Mouse (Mus musculus) kidney, embryonic 16.5 days (tissue): ENCODE results near the gene Syncrip. TPM values are rescaled to one million over a fixed set of nuclear protein-coding genes. Genes with fewer than 3 reads are reported as not detected.
"Not testable (repeated sequence)": the region's sequence is repeated elsewhere in the genome, so short reads cannot be mapped to it uniquely, and the experiment has no call there.

Experiments used
- ATAC-seq: fragments of 200-750 bp; cut with Nextera tagmentation; 2 replicates; pipeline ENCODE4 v1.8.0; 2017; ENCODE audit warnings: moderate TSS enrichment; ENCODE audit not compliant: low FRiP score, low TSS enrichment
- H3K27ac ChIP-seq: fragments of 300-500 bp; sonication (generic); 2 replicates; pipeline ENCODE4 v1.5.1; 2014; ENCODE audit warnings: low read length
- H3K27me3 ChIP-seq: fragments of 300-500 bp; sonication (generic); 2 replicates; pipeline ENCODE4 v1.6.1; 2014; ENCODE audit warnings: low read length, control low read depth, mixed read lengths; ENCODE audit not compliant: insufficient read depth
- H3K36me3 ChIP-seq: fragments of 300-500 bp; sonication (generic); 2 replicates; pipeline ENCODE4 v1.6.1; 2014; ENCODE audit warnings: low read length, control low read depth, mixed read lengths; ENCODE audit not compliant: insufficient read depth
- H3K4me1 ChIP-seq: fragments of 300-500 bp; sonication (generic); 2 replicates; pipeline ENCODE4 v1.6.1; 2014; ENCODE audit warnings: low read length, control low read depth, mixed read lengths; ENCODE audit not compliant: insufficient read depth
- H3K4me2 ChIP-seq: fragments of 300-500 bp; sonication (generic); replicated peaks from 2 replicates; pipeline ENCODE4 v1.6.1; 2014; ENCODE audit warnings: low read depth, low read length
- H3K4me3 ChIP-seq: fragments of 300-500 bp; sonication (generic); 2 replicates; pipeline ENCODE4 v1.5.1; 2014; ENCODE audit warnings: mild to moderate bottlenecking, low read length
- H3K9ac ChIP-seq: fragments of 300-500 bp; sonication (generic); replicated peaks from 2 replicates; pipeline ENCODE4 v1.6.1; 2014; ENCODE audit warnings: low read length
- H3K9me3 ChIP-seq: fragments of 300-500 bp; sonication (generic); 2 replicates; pipeline ENCODE4 v1.6.1; 2016; ENCODE audit warnings: low read length, control low read depth
- WGBS: fragments of 180-500 bp; shearing (Covaris S2); extraction: QIAGEN DNeasy Blood & Tissue Kit; methylation state at CpG from one replicate; pipeline ENCODE4 v1.1.7; 2014; 5-methylcytosine and 5-hydroxymethylcytosine counted together
- polyA plus RNA-seq: library from polyadenylated mRNA; unstranded; fragments of >200 nt; fragmentation: Nextera tagmentation; extraction: Ambion mirVana; gene quantifications from 2 replicates; pipeline ENCODE4 v1.2.1, GENCODE M21; 2015

Syncrip gene
- polyA plus RNA-seq, 1 experiment from 2014 or later = 91.9 TPM

DNA sequence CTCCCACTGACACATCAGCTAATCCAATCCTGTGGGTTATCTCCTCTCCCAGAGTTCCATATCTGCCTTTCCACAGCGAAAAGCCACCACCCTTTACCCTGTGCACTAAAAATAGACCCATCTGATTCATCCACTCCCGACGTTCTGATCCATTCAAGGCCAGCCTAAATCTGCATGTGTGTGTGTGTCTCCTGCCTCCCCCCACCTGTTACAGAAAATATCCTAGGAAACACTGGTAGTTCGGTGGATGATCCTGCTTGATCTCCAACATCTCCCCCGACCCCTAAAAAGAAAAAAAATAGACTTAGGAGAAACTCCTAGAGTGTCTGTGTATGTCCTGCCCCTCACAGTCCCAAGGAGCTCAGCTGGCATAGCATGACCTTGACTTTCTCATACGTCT is 2.2 kb upstream of the Syncrip start:
- H3K9ac ChIP-seq = no peak overlapping the region
- no peak overlapping the region for H3K4me3 ChIP-seq
- H3K27me3 ChIP-seq = no peaks in the 10 kb centered on the region
- no peak overlapping the region for H3K4me2 ChIP-seq
- ATAC-seq = no peak
- H3K9me3 ChIP-seq = no peaks in the 10 kb centered on the region
- 56% methylated on average over 6 of the region's 6 CpGs for WGBS
- H3K4me1 ChIP-seq = peaks cover 15% of the 10 kb centered on the region
- H3K27ac ChIP-seq = no peak overlapping the region
- no peaks in the 10 kb centered on the region for H3K36me3 ChIP-seq

DNA sequence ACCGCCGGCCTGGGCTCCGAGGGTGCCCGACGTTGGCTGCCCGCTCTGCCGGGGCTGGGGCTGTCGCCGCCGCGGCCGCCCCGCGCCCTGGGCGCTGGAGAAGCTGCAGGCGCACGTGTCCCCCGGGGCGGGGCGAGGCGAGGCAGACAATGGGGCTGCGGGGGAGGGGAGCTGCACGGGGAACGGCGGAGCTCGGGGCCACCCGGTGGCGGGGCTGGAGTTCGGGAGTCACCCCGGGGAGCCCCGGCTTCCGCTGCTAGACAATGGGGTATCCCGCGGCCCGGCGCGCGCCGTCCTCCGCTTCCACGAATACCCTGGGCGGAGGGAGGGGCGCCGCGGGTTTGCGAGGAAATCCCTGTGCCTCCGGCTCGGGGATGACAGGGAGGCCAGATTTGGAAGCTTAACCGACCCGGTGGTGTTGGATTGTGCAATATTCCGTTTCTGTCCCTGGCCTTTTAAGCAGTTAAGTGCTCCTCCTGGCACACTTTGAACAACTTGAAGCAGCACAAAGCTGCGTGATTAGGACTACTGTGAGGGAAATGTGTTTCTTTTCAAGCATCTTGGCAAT is 539 bp upstream of the Syncrip start:
- H3K4me2 ChIP-seq = peak overlapping the region; percentile 65
- peak overlapping the region; percentile 89 for H3K9ac ChIP-seq
- H3K36me3 ChIP-seq = no peaks in the 10 kb centered on the region
- peaks cover 15% of the 10 kb centered on the region for H3K4me1 ChIP-seq
- no peaks in the 10 kb centered on the region for H3K9me3 ChIP-seq
- H3K4me3 ChIP-seq = peak overlapping the region; percentile 84
- no peak for ATAC-seq
- under 1% methylated on average over 26 of the region's 52 CpGs for WGBS
- H3K27ac ChIP-seq = peak overlapping the region; percentile 99
- no peaks in the 10 kb centered on the region for H3K27me3 ChIP-seq

DNA sequence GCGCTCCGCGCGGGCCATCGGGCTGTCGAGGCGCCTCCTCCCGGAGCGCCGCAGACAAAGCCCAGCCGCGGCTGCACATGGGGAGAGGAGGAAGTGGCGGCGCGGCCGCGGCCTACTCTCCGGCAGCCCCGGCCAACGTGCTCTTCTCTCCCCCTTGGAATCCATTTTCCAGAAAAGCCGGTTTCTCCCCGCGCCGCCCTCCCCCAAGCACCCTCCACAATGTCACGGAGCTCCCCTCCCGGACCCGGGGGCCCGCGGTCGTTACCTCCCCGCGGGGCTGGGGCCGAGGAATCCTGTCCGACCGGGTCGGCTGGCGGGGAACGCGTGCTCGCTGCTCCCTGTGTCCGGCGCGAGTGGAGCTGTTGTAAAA is 598 bp downstream of the Syncrip start:
- no peaks in the 10 kb centered on the region for H3K27me3 ChIP-seq
- H3K4me3 ChIP-seq = peak overlapping the region; percentile 84
- no peaks in the 10 kb centered on the region for H3K9me3 ChIP-seq
- peak overlapping the region; percentile 99 for H3K27ac ChIP-seq
- peak overlapping the region; percentile 99 for H3K9ac ChIP-seq
- ATAC-seq = no peak
- under 1% methylated on average over 33 of the region's 43 CpGs for WGBS
- H3K4me1 ChIP-seq = peaks cover 18% of the 10 kb centered on the region
- H3K4me2 ChIP-seq = peak overlapping the region; percentile 60
- H3K36me3 ChIP-seq = peaks cover 6% of the 10 kb centered on the region; the same call in 1 of the 2 replicates

DNA sequence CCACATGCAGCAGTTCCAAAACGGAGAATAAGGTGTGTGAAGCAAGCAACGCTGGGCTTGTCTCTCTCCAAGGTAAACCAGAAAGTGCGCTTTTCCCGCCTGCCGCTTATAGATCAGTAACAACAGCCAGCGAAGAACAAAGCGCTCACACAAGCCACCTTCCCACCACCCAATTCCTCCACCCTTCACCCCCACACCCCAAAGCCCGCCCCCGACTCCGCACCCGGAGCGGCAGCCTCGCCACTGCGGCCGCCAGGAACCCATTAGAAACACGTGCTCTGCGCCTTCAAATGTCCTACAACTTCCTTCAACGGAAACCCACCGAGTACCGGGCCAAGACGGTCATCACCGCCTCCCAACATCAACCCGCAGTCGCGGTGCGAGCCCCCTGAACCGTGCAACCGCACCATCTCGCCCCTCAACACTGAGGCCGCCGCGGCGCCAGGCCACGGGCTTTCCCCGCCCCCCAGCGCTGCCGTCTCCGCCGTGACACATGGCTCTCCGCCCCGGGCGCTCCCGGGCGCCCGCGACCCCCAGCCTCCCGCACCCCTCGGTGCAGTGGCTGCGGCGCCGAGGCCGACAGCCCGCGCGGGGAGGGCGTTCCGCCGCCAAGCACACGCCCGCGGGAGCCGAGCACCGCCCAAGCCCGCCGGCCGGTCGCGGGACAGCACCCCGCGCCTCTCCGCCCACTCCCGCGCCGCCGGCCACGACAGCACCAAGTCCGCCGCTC is 1.1 kb downstream of the Syncrip start:
- peaks cover 18% of the 10 kb centered on the region for H3K4me1 ChIP-seq
- peak; percentile 9 for ATAC-seq
- H3K36me3 ChIP-seq = peaks cover 7% of the 10 kb centered on the region
- no peaks in the 10 kb centered on the region for H3K9me3 ChIP-seq
- H3K27ac ChIP-seq = peak overlapping the region; percentile 99
- peak overlapping the region; percentile 60 for H3K4me2 ChIP-seq
- H3K9ac ChIP-seq = peak overlapping the region; percentile 99
- H3K4me3 ChIP-seq = peak overlapping the region; percentile 84
- H3K27me3 ChIP-seq = no peaks in the 10 kb centered on the region
- WGBS = under 1% methylated on average over 69 of the region's 78 CpGs

- Histone ChIP-seq H3K36me3 (peaks cover 16% of the 10 kb centered on the region), H3K27ac (no peak overlapping the region), H3K4me1 (peaks cover 18% of the 10 kb centered on the region), H3K9me3 (no peaks in the 10 kb centered on the region), H3K27me3 (no peaks in the 10 kb centered on the region), H3K4me3 (peak overlapping the region; percentile 84), H3K9ac (peak overlapping the region; percentile 99; the same call in 1 of the 2 replicates), H3K4me2 (peak overlapping the region; percentile 60)
- ATAC-seq = no peak
- WGBS = 2% methylated on average over 1 of the region's 1 CpGs
Measured at GRCm38 (mm10) chr9:88480120-88480519, 2.3 kb downstream of the Syncrip start.

DNA sequence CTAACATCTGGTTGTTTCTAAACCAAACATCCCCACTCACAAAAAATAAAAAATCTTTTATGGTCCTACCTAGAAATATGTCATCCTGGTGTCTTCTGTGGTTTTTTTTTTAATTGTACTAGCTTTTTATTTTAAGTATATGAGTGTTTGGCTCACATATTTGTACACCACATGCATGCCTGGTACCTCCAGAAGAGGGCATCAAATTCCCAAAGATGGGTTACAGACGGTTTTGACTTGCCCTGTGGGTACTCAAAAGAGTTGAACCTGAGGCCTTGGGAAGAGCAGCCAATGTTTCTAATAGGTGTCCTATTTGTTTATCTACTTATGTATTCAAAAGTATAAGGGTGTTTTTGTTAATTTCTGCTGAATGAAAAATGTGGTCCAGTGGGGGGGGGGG is 6.2 kb downstream of the Syncrip start:
- H3K9me3 ChIP-seq = no peaks in the 10 kb centered on the region
- H3K4me1 ChIP-seq = peaks cover 12% of the 10 kb centered on the region
- no peak overlapping the region for H3K27ac ChIP-seq
- no peak overlapping the region for H3K9ac ChIP-seq
- H3K27me3 ChIP-seq = no peaks in the 10 kb centered on the region
- no peak overlapping the region for H3K4me3 ChIP-seq
- ATAC-seq = no peak
- WGBS = 37% methylated on average over 1 of the region's 1 CpGs
- no peak overlapping the region for H3K4me2 ChIP-seq
- peaks cover 36% of the 10 kb centered on the region for H3K36me3 ChIP-seq

DNA sequence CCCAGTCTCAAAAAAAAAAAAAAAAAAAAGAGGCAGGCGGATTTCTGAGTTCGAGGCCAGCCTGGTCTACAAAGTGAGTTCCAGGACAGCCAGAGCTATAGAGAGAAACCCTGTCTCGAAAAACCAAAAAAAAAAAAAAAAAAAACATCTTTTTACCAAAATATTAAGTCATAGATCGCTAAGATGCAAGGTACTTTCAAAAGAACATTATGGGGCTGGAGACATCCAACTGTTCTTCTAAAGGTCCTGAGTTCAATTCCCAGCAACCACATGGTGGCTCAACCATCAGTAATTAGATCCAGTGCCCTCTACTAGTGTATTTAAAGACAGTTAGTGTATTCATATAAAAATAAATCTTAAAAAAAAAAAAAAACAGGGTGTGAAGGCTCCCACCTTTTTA is 21.4 kb downstream of the Syncrip start:
- not testable (repeated sequence) for H3K4me3 ChIP-seq, H3K4me1 ChIP-seq, H3K27me3 ChIP-seq, H3K4me2 ChIP-seq, H3K9ac ChIP-seq, ATAC-seq, H3K9me3 ChIP-seq, H3K27ac ChIP-seq
- WGBS = 93% methylated on average over 2 of the region's 4 CpGs
- H3K36me3 ChIP-seq = peaks cover 33% of the 10 kb centered on the region

- no peak for ATAC-seq
- Histone ChIP-seq H3K4me2 (0 out of 2 replicates have a peak overlapping the region, but pooled peaks have one; percentile 26), H3K4me3 (no peak overlapping the region), H3K36me3 (peaks cover 4% of the 10 kb centered on the region), H3K27ac (no peak overlapping the region), H3K9ac (no peak overlapping the region), H3K9me3 (no peaks in the 10 kb centered on the region), H3K4me1 (0 out of 2 replicates have a peak, but pooled peaks cover 13% of the 10 kb centered on the region), H3K27me3 (no peaks in the 10 kb centered on the region)
- 18% methylated on average over 5 of the region's 5 CpGs for WGBS
Measured at GRCm38 (mm10) chr9:88439991-88440390, 42.4 kb downstream of the Syncrip start.

GRCm38 (mm10) chr9:88439238-88439600 is 43.2 kb downstream of the Syncrip start:
- Histone ChIP-seq H3K9me3 (no peaks in the 10 kb centered on the region), H3K4me1 (0 out of 2 replicates have a peak, but pooled peaks cover 13% of the 10 kb centered on the region), H3K4me2 (peak overlapping the region; percentile 88), H3K4me3 (peak overlapping the region; percentile 55), H3K9ac (peak overlapping the region; percentile 81), H3K27ac (peak overlapping the region; percentile 92), H3K27me3 (no peaks in the 10 kb centered on the region), H3K36me3 (no peaks in the 10 kb centered on the region; the same call in 1 of the 2 replicates)
- peak; percentile 46; the same call in 1 of the 2 replicates for ATAC-seq
- under 1% methylated on average over 17 of the region's 17 CpGs for WGBS
